Mouse (Mus musculus) MEL (cell line): ENCODE results near the gene Gm2310. TPM values are rescaled to one million over a fixed set of nuclear protein-coding genes. Genes with fewer than 3 reads are reported as not detected.

ENCODE experiments used
- DNase-seq: peaks from one replicate; pipeline ENCODE4 v3.0.0; 2011; ENCODE audit warnings: low read depth, low spot score
- H3K27ac ChIP-seq: 2 replicates; pipeline ENCODE4 v1.5.1; 2012; ENCODE audit warnings: low read depth, mild to moderate bottlenecking, control low read depth, low read length, moderate library complexity; ENCODE audit not compliant: control insufficient read depth
- H3K27me3 ChIP-seq, 2 experiments: fragments of 150-350 bp in 1 of 2; sonication (generic) in 1 of 2; 2 replicates each; pipeline ENCODE4 v1.6.1; 2012; ENCODE audit warnings: low read length in 2 of 2, mild to moderate bottlenecking in 2 of 2, improper control_type of control experiment in 1 of 2, moderate library complexity in 1 of 2; ENCODE audit not compliant: insufficient read depth in 2 of 2, control insufficient read depth in 1 of 2
- H3K36me3 ChIP-seq, 2 experiments: 2 replicates each; pipeline ENCODE4 v1.6.1; 2012 to 2014; ENCODE audit warnings: low read length in 2 of 2, improper control_type of control experiment in 1 of 2, inconsistent platforms in 1 of 2, mild to moderate bottlenecking in 1 of 2; ENCODE audit not compliant: insufficient read depth in 2 of 2, control insufficient read depth in 1 of 2
- H3K4me1 ChIP-seq, 2 experiments: fragments of 150-350 bp in 1 of 2; sonication (generic) in 1 of 2; 2 replicates each; pipeline ENCODE4 v1.6.1; 2012; ENCODE audit warnings: low read length in 2 of 2, improper control_type of control experiment in 1 of 2, mild to moderate bottlenecking in 1 of 2; ENCODE audit not compliant: insufficient read depth in 2 of 2, control insufficient read depth in 1 of 2
- H3K4me3 ChIP-seq, 2 experiments: fragments of 150-350 bp in 1 of 2; sonication (generic) in 1 of 2; 2 replicates each; pipeline ENCODE4 v1.5.1; 2012; ENCODE audit warnings: low read depth in 2 of 2, low read length in 2 of 2, mild to moderate bottlenecking in 2 of 2, moderate library complexity in 2 of 2, control low read depth in 1 of 2, improper control_type of control experiment in 1 of 2; ENCODE audit not compliant: control insufficient read depth in 1 of 2, insufficient read depth in 1 of 2
- H3K79me2 ChIP-seq: 2 replicates; pipeline ENCODE4 v1.6.1; 2012; ENCODE audit warnings: mild to moderate bottlenecking, low read length, moderate library complexity; ENCODE audit not compliant: control insufficient read depth, poor library complexity, insufficient read depth
- H3K9ac ChIP-seq: 2 replicates; pipeline ENCODE4 v1.6.1; 2012; ENCODE audit warnings: low read depth, mild to moderate bottlenecking, control low read depth, low read length, moderate library complexity; ENCODE audit not compliant: control insufficient read depth, poor library complexity, severe bottlenecking
- H3K9me3 ChIP-seq: fragments of 150-350 bp; sonication (generic); replicated peaks from 2 replicates; pipeline ENCODE4 v1.6.1; 2012; ENCODE audit warnings: mild to moderate bottlenecking, low read length, improper control_type of control experiment, moderate library complexity; ENCODE audit not compliant: insufficient read depth
- BHLHE40 ChIP-seq: IDR thresholded peaks from 2 replicates; pipeline ENCODE4 v1.6.1; 2012; ENCODE audit warnings: low read depth, mild to moderate bottlenecking, inconsistent platforms, low read length, improper control_type of control experiment, borderline replicate concordance
- CHD1 ChIP-seq: IDR thresholded peaks from 2 replicates; pipeline ENCODE4 v1.6.1; 2012; ENCODE audit warnings: low read depth, mild to moderate bottlenecking, inconsistent platforms, low read length, improper control_type of control experiment
- E2F4 ChIP-seq: IDR thresholded peaks from 2 replicates; pipeline ENCODE4 v1.6.1; 2011; ENCODE audit warnings: low read depth, low read length, improper control_type of control experiment, borderline replicate concordance
- ELF1 ChIP-seq: IDR thresholded peaks from 2 replicates; pipeline ENCODE4 v1.6.1; 2014; ENCODE audit warnings: low read depth, mild to moderate bottlenecking, inconsistent platforms, low read length, improper control_type of control experiment, moderate library complexity
- EP300 ChIP-seq, 2 experiments: IDR thresholded peaks; 2 replicates each; pipeline ENCODE4 v1.6.1; 2011; ENCODE audit warnings: improper control_type of control experiment in 2 of 2, low read length in 2 of 2, low read depth in 1 of 2, mild to moderate bottlenecking in 1 of 2
- ETS1 ChIP-seq: IDR thresholded peaks from 2 replicates; pipeline ENCODE4 v1.6.1; 2012; ENCODE audit warnings: low read depth, mild to moderate bottlenecking, inconsistent platforms, low read length, improper control_type of control experiment, moderate library complexity
- GATA1 ChIP-seq: IDR thresholded peaks from 2 replicates; pipeline ENCODE4 v1.6.1; 2011; ENCODE audit warnings: low read depth, low read length, improper control_type of control experiment
- HCFC1 ChIP-seq: IDR thresholded peaks from 2 replicates; pipeline ENCODE4 v1.6.1; 2012; ENCODE audit warnings: low read depth, mild to moderate bottlenecking, inconsistent platforms, low read length, improper control_type of control experiment, moderate library complexity
- KAT2A ChIP-seq: conservative IDR thresholded peaks from 2 replicates; pipeline ENCODE4 v1.6.1; 2012; ENCODE audit warnings: low read depth, low read length, improper control_type of control experiment, inconsistent platforms
- MAFK ChIP-seq: IDR thresholded peaks from 2 replicates; pipeline ENCODE4 v1.6.1; 2011; ENCODE audit warnings: low read depth, mild to moderate bottlenecking, low read length, improper control_type of control experiment, borderline replicate concordance
- MAX ChIP-seq: IDR thresholded peaks from 2 replicates; pipeline ENCODE4 v1.6.1; 2011; ENCODE audit warnings: low read length, improper control_type of control experiment
- MAZ ChIP-seq: IDR thresholded peaks from 2 replicates; pipeline ENCODE4 v1.6.1; 2012; ENCODE audit warnings: low read depth, mild to moderate bottlenecking, inconsistent platforms, low read length, improper control_type of control experiment
- MXI1 ChIP-seq: IDR thresholded peaks from 2 replicates; pipeline ENCODE4 v1.6.1; 2011; ENCODE audit warnings: mild to moderate bottlenecking, low read depth, low read length, improper control_type of control experiment
- MYB ChIP-seq: IDR thresholded peaks from 2 replicates; pipeline ENCODE4 v1.6.1; 2011; ENCODE audit warnings: mild to moderate bottlenecking, low read depth, low read length, improper control_type of control experiment
- NELFE ChIP-seq: IDR thresholded peaks from 2 replicates; pipeline ENCODE4 v1.6.1; 2011; ENCODE audit warnings: low read depth, low read length, improper control_type of control experiment
- POLR2AphosphoS5 ChIP-seq: IDR thresholded peaks from 2 replicates; pipeline ENCODE4 v1.6.1; 2012; ENCODE audit warnings: low read depth, borderline replicate concordance, mild to moderate bottlenecking, inconsistent platforms, low read length, moderate library complexity, mixed read lengths
- RAD21 ChIP-seq: IDR thresholded peaks from 2 replicates; pipeline ENCODE4 v1.6.1; 2011; ENCODE audit warnings: mild to moderate bottlenecking, low read depth, low read length, improper control_type of control experiment
- SIN3A ChIP-seq: IDR thresholded peaks from 2 replicates; pipeline ENCODE4 v1.6.1; 2012; ENCODE audit warnings: low read length, improper control_type of control experiment, inconsistent platforms
- SMC3 ChIP-seq: IDR thresholded peaks from 2 replicates; pipeline ENCODE4 v1.6.1; 2011; ENCODE audit warnings: low read depth, low read length, improper control_type of control experiment
- TAL1 ChIP-seq: IDR thresholded peaks from 2 replicates; pipeline ENCODE4 v1.6.1; 2012; ENCODE audit warnings: mild to moderate bottlenecking, inconsistent platforms, low read length, moderate library complexity, mixed read lengths
- TBP ChIP-seq: IDR thresholded peaks from 2 replicates; pipeline ENCODE4 v1.8.0; 2011; ENCODE audit warnings: low read depth, low read length, improper control_type of control experiment
- USF1 ChIP-seq: IDR thresholded peaks from 2 replicates; pipeline ENCODE4 v1.6.1; 2014; ENCODE audit warnings: low read depth, mild to moderate bottlenecking, inconsistent platforms, low read length, improper control_type of control experiment, moderate library complexity
- ZC3H11A ChIP-seq: IDR thresholded peaks from 2 replicates; pipeline ENCODE4 v1.6.1; 2012; ENCODE audit warnings: low read depth, mild to moderate bottlenecking, inconsistent platforms, low read length, improper control_type of control experiment
- ZKSCAN1 ChIP-seq: IDR thresholded peaks from 2 replicates; pipeline ENCODE4 v1.6.1; 2012; ENCODE audit warnings: low read depth, mild to moderate bottlenecking, inconsistent platforms, low read length, improper control_type of control experiment, moderate library complexity
- ZNF384 ChIP-seq: IDR thresholded peaks from 2 replicates; pipeline ENCODE4 v1.6.1; 2012; ENCODE audit warnings: low read depth, mild to moderate bottlenecking, inconsistent platforms, low read length, improper control_type of control experiment
- polyA plus RNA-seq, 2 experiments: library from polyadenylated mRNA; stranded (reverse) in 1 of 2; unstranded in 1 of 2; fragments of >175 nt in 1 of 2; fragments of >200 nt in 1 of 2; gene quantifications; 2 replicates each; pipeline versions ENCODE4 v1.2.1 to v1.2.4; 2012; ENCODE audit warnings: low replicate concordance in 2 of 2, low read depth in 1 of 2; ENCODE audit not compliant: insufficient read length in 2 of 2, insufficient read depth in 1 of 2, missing spikeins in 1 of 2
- total RNA-seq: library from RNA; depleted of rRNA; stranded (reverse); fragments of 300-350 nt; gene quantifications from 2 replicates; pipeline ENCODE4 v1.2.3, GENCODE M21; 2012

Gm2310 gene
- total and polyA plus RNA-seq, 3 experiments, result 0.06 TPM; not detected in 2

DNA sequence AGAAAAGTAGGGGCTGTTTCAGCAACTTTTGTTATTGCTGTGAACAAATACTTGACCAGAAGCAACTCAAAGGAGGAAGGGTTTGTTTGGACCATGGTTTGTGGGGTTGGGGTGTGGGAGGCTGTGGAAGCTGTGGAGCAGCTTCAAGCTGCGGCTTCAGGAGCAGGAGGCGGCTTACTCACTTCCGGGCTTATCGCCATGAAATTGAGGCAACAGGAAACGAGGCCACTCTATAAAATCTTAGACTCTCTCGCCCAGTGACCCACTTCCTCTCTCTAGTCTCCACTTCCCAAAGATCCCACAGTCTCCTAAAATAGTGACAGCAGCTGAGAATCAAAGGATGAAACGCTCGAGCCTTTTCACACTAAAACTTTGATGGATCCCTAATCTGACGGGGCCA lies 7.9 kb downstream of the Gm2310 start:
- Histone ChIP-seq H3K79me2 (no peaks in the 10 kb centered on the region), H3K27ac (no peak overlapping the region), H3K36me3 (peaks cover 0 to 8% of the 10 kb centered on the region in 2 experiments; a peak in 2 of 4 replicates), H3K4me1 (peaks cover 0 to 12% of the 10 kb centered on the region in 2 experiments; a peak in 2 of 4 replicates), H3K27me3 (peaks cover 0 to 3% of the 10 kb centered on the region in 2 experiments; a peak in 3 of 4 replicates), H3K9me3 (no peaks in the 10 kb centered on the region), H3K4me3 (peak overlapping the region; percentile 34 to 36), H3K9ac (no peak overlapping the region)
- TF ChIP-seq ELF1 (peak; percentile 67), MAFK (no peak), ZNF384 (no peak), EP300 (IDR thresholded peaks at IDR 0.05; ENCODE audit: low read depth in 1 of 2, low read length in 2 of 2) (peak; percentile 38 to 76), KAT2A (0 out of 2 replicates have a peak, but pooled peaks have one; percentile 21), NELFE (0 out of 2 replicates have a peak, but pooled peaks have one; percentile 32), ZKSCAN1 (no peak), RAD21 (no peak), HCFC1 (peak; percentile 48; the same call in 1 of the 2 replicates), SIN3A (no peak), MXI1 (no peak), POLR2AphosphoS5 (no peak), SMC3 (no peak), MAX (peak; percentile 67), MYB (0 out of 2 replicates have a peak, but pooled peaks have one; percentile 22), E2F4 (no peak), CHD1 (no peak), GATA1 (peak; percentile 39; the same call in 1 of the 2 replicates)
- DNase-seq, result peak; percentile 63

DNA sequence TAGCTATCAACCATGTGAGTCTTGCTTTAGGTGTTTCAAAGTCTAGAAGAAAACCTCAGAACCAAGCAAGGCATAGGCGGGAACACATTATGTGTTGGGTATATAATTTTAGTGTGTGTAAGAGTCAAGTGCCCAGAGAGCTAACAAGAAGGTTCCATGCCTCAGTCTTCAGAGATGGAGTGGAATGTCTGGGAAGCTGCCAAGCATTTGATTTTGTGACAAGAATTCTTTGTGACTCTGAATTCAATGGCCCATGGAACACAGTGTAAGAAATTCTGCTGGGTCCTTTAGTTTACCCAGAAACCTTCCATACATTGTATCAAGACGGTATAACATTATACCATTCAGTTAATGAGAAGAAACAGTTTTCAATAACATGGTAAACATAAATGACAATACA lies 17.3 kb downstream of the Gm2310 start:
- no peaks in the 10 kb centered on the region for H3K4me1 ChIP-seq
- DNase-seq, result no peak
- peaks cover 5 to 8% of the 10 kb centered on the region in 2 experiments for H3K27me3 ChIP-seq
- H3K9me3 ChIP-seq, result no peaks in the 10 kb centered on the region
- H3K4me3 ChIP-seq, result no peak overlapping the region
- no peaks in the 10 kb centered on the region for H3K36me3 ChIP-seq
- no peak overlapping the region for H3K27ac ChIP-seq
- H3K9ac ChIP-seq, result no peak overlapping the region
- TF ChIP-seq ETS1 (no peak), BHLHE40 (no peak), USF1 (no peak), ZC3H11A (no peak), ZNF384 (no peak), TBP (no peak), CHD1 (no peak), GATA1 (no peak), TAL1 (no peak), ZKSCAN1 (no peak), KAT2A (no peak), MAZ (no peak)
- no peaks in the 10 kb centered on the region for H3K79me2 ChIP-seq
